Mouse (Mus musculus) stomach, postnatal 0 days (tissue): ENCODE measurements at regions not wholly inside any gene's neighbourhood (a gene's known extent, or its start where the extent isn't known, plus 50 kb on each side); places are given as distances from the start of the nearest gene placed in this dataset.

Source experiments
- CTCF ChIP-seq: IDR thresholded peaks from 2 replicates; pipeline ENCODE4 v1.5.1; 2016; ENCODE audit warnings: antibody characterized with exemption, low read depth, mild to moderate bottlenecking, moderate library complexity
- EP300 ChIP-seq: optimal IDR thresholded peaks from 2 replicates; pipeline ENCODE3; 2016; ENCODE audit warnings: antibody characterized with exemption

DNA sequence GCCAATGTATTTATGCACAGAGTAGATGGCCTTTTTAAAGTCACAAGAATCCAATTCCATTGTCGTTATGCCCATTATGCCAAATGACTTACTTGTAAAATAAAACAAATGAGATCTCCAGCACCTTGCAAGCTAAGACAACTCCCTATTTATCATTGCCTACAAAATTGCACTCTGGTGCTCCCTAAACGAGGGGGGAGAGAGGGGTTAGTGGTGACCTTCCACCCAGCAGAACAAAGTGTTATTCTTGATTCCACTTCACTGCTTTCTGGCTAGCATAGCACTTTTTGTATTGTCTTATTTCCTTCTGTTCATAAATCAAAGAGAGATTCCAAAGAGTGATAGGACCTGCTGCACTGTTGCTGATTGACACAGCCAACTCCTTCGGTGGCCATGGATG lies 300.6 kb downstream of the Hdgfl1 start:
- TF ChIP-seq CTCF (no peak), EP300 (no peak)
